Mouse (Mus musculus) right cerebral cortex, adult 18-20 months (tissue): ENCODE results near the gene Sec61a2.

ENCODE experiments used
- DNase-seq: peaks from one replicate; pipeline ENCODE4 v3.0.0; 2022; ENCODE audit warnings: mixed read lengths

Sec61a2 gene

GRCm38 (mm10) chr2:5877446-5877845, 17.8 kb downstream of the Sec61a2 start:
- no peak for DNase-seq

DNA sequence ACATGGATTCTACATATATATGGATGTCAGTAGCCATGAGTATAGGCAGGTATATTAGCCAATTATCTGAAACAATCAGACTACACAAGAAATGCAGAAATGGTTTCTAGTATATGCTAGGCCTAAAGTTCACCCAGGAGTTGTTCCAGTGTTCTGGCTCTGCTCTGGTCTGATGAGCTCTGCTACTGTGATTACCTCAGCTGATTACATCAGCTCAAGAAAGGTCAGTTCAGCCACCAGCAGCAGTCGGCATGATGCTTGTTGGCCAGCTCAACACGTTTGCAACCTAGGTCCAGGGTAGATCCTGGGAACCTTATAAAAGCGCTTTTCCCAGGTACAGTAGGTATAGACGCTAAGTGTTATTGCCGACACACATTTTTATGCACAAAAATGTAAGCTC, 25.5 kb downstream of the Sec61a2 start:
- no peak for DNase-seq

- DNase-seq: no peak
Measured at GRCm38 (mm10) chr2:5867681-5868080, 27.6 kb downstream of the Sec61a2 start.

GRCm38 (mm10) chr2:5862834-5863233, 32.4 kb downstream of the Sec61a2 start, which contains the start of gene Gm13199:
TSS of gene Gm13199 (minus strand) at chr2:5862934.
- no peak for DNase-seq

- no peak for DNase-seq
Measured at GRCm38 (mm10) chr2:5851866-5852265, 43.4 kb downstream of the Sec61a2 start.

GRCm38 (mm10) chr2:5851116-5851515, 44.1 kb downstream of the Sec61a2 start:
- DNase-seq: no peak

GRCm38 (mm10) chr2:5845826-5846225, 49.4 kb downstream of the Sec61a2 start:
- DNase-seq: no peak

DNA sequence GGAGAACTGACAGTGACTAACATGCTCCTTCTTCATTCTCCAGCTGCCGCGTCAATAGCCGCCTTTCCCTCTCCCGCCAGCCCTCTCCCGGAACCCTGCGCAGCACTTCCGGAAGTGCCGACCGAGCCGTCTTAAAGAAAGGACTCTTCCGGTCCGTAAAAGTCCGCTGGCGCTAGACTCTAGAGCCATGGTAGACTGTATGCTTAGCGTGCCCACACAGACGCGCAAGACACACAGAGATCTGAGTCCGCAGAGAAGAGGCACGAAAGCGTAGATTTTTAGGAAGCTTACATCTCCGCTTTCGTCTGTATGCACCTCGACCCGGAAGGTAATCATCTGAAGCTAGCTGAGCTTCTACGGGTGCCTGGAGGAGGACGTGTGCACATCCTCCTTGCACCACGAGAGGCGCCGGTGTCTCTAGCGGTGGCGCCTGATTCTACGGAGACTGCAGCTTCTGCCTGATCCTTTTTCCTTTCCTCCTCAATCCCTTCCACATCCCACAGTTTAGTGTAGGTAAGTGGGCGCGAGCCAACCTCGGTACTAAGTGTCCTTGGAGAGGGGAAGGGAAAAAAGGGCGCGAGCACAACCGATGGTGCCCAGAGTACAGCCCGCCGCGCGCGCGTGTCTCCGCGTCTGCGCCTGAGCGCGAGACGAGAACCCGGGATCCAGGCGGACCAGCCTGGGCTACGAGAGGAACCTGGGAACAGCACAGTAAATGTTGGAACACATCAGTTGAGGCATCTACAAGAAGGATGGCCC, 50.2 kb downstream of the Sec61a2 start, which contains the start of the genes Nudt5 and Cdc123:
TSS of gene Nudt5 (plus strand) at position 147 of the 759 bp plus-strand sequence.
TSS of gene Cdc123 (minus strand) at position 292 of the 759 bp plus-strand sequence.
- DNase-seq: peak; percentile 93

DNA sequence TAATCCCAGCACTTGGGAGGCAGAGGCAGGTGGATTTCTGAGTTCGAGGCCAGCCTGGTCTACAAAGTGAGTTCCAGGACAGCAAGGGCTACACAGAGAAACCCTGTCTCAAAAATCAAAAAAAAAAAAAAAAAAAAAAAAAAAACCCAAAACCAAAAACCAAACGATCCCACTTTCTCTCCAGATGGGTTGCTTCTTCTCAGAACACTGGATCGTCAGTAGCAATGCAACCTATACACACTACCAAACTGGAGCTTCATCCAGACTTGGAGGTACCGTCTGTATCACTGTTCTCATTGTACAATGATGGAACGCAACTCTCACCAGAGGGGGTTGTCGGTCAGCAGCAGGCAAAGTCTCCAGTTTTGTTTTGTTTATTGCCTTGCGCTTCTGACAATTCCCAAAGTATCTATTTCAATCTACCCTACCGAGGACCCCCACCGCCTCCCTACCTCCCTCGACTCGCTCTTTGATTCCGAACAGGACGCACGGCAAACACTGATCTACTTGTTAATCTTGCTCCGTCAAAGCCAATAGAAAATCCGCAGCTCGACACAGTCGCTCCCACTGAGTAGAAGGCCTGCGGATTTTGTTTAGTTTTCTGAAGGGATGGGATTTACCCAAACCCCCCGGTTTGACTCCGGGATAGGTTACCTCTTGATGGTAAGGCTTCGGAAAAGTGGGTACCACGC, 50.9 kb downstream of the Sec61a2 start:
- DNase-seq: no peak

DNA sequence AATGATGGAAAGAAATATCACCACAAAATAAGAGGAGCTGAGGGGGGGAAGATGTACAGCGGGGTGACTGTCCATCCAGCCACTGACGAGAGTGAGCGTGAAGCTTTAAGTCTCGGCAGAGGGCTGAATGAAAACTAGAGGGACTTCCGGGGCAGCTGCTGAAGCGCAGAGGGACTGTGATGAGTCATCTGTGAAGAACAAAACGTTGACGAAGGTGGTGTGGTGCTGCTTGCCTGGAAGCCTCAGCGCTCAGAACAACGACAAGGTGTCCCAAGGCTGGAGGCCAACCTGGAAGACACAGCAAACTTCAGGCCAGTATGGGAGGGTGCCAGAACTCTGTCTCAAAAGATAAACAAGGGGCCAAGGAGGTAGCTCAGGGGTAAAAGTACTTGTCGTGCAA, 54.4 kb downstream of the Sec61a2 start:
- DNase-seq: no peak

DNA sequence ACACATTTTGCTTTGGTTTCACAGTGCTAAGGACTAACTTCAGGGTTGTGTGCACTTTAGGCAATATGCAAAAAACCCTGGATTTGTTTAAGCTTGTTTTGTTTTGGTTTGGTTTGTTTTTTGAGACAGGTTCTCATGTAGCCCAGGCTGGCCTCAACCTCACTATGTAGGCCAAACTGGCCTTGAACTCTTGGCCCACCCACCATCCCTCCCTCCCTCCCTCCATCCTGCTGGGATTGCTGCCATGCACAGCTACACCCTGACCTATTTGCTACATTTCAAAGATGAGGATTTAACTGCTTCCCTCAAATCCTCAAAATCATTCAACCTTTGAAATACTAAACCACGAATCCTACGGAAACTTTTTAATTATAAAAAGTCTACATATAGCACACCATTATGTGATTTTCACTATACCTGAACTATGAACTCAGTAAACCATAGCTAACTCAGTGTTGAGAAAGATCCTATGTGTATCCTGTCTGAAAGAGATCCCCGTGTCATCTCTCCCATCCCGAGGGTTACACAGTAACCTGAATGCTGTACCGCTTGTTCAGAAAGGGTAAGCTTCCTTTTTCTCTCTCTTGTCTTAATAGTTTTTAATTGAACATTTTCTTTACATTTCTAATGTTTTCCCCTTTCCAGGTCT, 69.8 kb downstream of the Sec61a2 start:
- DNase-seq: no peak

DNA sequence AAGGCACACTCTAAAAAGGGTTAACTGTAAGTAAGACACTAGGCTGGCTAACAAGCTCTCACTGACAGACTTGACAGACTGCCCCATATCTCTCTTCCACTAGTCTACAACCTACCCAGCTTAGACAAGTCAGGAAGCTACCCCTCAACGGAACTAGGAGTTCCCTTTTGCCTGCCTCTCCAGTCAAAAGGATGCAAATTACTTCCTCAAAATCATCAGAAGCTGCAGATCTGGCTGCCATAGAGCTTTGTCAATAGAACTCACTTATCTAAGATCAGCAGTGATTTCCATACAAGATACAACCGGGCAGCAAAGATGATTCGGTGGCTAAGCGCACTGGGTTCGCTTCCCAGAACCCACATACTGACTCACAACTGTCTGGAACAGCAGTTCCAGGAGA, 70.5 kb downstream of the Sec61a2 start:
- DNase-seq: no peak

DNA sequence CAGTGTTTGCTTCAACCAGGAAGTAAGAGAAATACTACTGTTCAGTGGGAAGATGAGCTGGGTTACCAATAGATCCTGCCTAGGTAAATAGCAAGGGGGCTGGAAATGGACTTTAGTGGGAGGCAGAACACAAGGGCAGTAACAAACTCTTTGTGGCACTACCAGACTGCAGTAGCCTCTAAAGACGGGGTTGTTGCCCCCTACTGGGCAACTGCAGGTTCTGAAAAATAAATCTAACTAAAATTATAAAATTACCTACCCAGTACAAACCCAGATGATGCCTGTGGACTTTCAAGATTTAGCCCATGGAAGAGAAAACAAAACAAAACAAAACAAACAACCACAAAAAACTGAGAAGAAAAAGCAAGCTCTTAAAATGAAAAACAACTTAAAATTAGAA, 71.0 kb downstream of the Sec61a2 start:
- DNase-seq: no peak

- no peak for DNase-seq
Measured at GRCm38 (mm10) chr2:5822449-5822848, 72.8 kb downstream of the Sec61a2 start.

DNA sequence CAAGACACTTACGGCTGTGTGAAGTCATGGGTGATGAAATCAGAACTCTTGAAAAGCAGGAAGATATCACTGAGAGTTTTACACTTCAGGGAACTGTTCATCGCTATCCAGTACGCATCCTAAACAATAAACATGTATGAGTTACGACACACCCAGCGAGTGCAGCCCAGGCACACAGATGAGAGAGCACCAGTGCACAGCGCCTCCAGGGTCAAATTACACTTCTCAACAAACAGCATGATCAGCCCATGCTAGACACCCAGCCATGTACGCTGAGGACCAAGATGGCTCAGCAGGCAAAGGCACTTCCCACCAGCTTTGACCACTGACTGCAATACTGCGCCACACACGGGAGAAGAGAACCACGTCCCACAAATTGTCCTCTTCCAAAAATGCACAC, 74.0 kb downstream of the Sec61a2 start:
- DNase-seq: no peak
